Mouse (Mus musculus): ENCODE results near the gene 4933409G03Rik.

GRCm38 (mm10) chr2:68568361-68568760 lies 13.9 kb upstream of the 4933409G03Rik start:
- TF ChIP-seq CTCF (IDR thresholded peaks at IDR 0.05; ENCODE audit: low read depth, low read length) (no peak), GATA1 (IDR thresholded peaks at IDR 0.05; ENCODE audit: borderline replicate concordance, low read length) (no peak), POLR2AphosphoS5 (IDR thresholded peaks at IDR 0.05; ENCODE audit: insufficient replicate concordance, low read depth, low read length) (no peak), TAL1 (conservative IDR thresholded peaks at IDR 0.05; ENCODE audit: low read depth, low read length) (no peak), GATA2 (IDR thresholded peaks at IDR 0.05; ENCODE audit: borderline replicate concordance, low read depth, low read length) (no peak)
